Comparison of ENCODE assay signal across 8 mouse cellular contexts in the genomic region with DNA sequence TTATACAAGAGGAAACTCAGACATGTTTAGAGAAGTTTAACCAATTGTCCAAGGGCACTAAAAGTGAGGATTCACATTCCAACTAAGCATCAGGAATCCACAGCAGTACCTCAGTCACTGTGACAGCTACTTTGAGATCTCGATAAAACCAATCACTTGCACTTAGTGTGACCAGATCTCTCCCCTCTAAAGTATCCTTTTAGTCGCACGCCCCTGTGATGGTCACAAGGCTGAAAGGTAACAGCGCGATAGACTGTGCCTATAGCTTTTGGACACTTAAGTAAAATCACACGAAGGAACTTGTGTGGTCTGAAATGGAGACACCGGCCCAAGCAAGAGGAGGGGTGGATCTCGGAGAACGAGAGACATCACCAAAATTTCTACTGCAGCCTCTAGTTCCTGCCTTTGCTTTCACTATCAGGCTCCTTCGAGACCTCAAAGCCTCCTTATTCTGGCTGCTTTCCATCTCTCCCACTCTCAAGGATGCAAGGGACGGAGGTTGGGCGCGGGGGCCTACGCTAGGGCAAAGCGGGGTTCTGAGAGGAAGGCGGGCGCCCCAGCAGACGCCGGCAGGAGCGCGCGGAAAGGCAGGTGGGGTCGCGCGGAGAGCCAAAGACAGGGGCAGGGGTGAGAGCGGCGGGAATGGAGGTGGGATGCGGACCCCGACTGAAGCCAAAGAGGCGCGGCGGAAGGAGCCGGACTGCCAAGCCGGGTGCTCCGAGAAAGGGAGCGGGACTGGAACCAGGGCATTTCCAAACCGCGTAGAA. TPM values are rescaled to one million over a fixed set of nuclear protein-coding genes. Genes with fewer than 3 reads are reported as not detected.
DNase-seq lines count a peak whose midpoint lies in the region; ATAC-seq and TF ChIP-seq lines count a peak whose summit lies in the region.

Gene Samd15, plus strand, starts transcription at position 518 of the 767 bp plus-strand sequence.

- DNase-seq in adrenal gland, postnatal 36 days, result peak; percentile 45 to 69
- peak; percentile 3 for DNase-seq in heart, postnatal 25 days (ENCODE audit: low spot score)
- DNase-seq in kidney, postnatal 36 days, result peak; percentile 32 to 50
- peak; percentile 71 for DNase-seq in lung, embryonic 14.5 days
- DNase-seq in thymus, postnatal 4 days, result peak; percentile 81

- under 1% methylated on average over 38 of the region's 38 CpGs for WGBS in forebrain, embryonic 12.5 days
- WGBS in lung, embryonic 14.5 days, result under 1% methylated on average over 38 of the region's 38 CpGs

- no peak within 1 kb of the TSS for H3K27ac ChIP-seq in ES-Bruce4 (ENCODE audit: insufficient read depth, low read length)
- H3K27ac ChIP-seq in forebrain, embryonic 12.5 days, result peak within 1 kb of the TSS; percentile 94
- H3K27ac ChIP-seq in lung, embryonic 14.5 days (ENCODE audit: low read depth), result peak within 1 kb of the TSS; percentile 76

- TF ChIP-seq CTCF in ES-Bruce4 (IDR thresholded peaks at IDR 0.05; ENCODE audit: low read depth, low read length), result no peak
- no peak for TF ChIP-seq CTCF in lung, embryonic 14.5 days (IDR thresholded peaks at IDR 0.05; ENCODE audit: low read depth)

- H3K9me3 ChIP-seq in ES-Bruce4 (replicated peaks; ENCODE audit: control insufficient read depth, insufficient read depth, low read length, poor library complexity, severe bottlenecking), result no peaks in the 10 kb centered on the region
- no peaks in the 10 kb centered on the region for H3K9me3 ChIP-seq in forebrain, embryonic 12.5 days
- H3K9me3 ChIP-seq in lung, embryonic 14.5 days (ENCODE audit: low read depth, low read length), result no peaks in the 10 kb centered on the region

- no peak for TF ChIP-seq EP300 in ES-Bruce4 (IDR thresholded peaks at IDR 0.05; ENCODE audit: insufficient read depth, low read depth, low read length)

- ATAC-seq in forebrain, embryonic 12.5 days (ENCODE audit: low FRiP score), result peak; percentile 66
- peak; percentile 67 for ATAC-seq in lung, embryonic 14.5 days (ENCODE audit: insufficient read depth)
- ATAC-seq in neutrophil, adult 5-6 weeks (ENCODE audit: extremely low read depth, insufficient number of reproducible peaks, low FRiP score, poor library complexity, severe bottlenecking), result 0 out of 2 replicates have a peak, but pooled peaks have one; percentile 13

- no peaks in the 10 kb centered on the region for H3K27me3 ChIP-seq in ES-Bruce4 (ENCODE audit: control insufficient read depth, insufficient read depth, low read length, poor library complexity, severe bottlenecking)
- no peaks in the 10 kb centered on the region for H3K27me3 ChIP-seq in forebrain, embryonic 12.5 days
- no peaks in the 10 kb centered on the region for H3K27me3 ChIP-seq in lung, embryonic 14.5 days (ENCODE audit: insufficient read depth, low read length)

- H3K4me3 ChIP-seq in ES-Bruce4 (ENCODE audit: low read depth, low read length), result peak within 1 kb of the TSS; percentile 92
- H3K4me3 ChIP-seq in forebrain, embryonic 12.5 days (replicated peaks), result peak within 1 kb of the TSS; percentile 92
- H3K4me3 ChIP-seq in lung, embryonic 14.5 days (ENCODE audit: low read depth, low read length), result peak within 1 kb of the TSS; percentile 85

- intact Hi-C loops in heart, postnatal 25 days (cut with DNase I), result no loop called here

- H3K9ac ChIP-seq in ES-Bruce4 (ENCODE audit: low read depth, poor library complexity, severe bottlenecking), result peak within 1 kb of the TSS; percentile 95
- H3K9ac ChIP-seq in forebrain, embryonic 12.5 days, result peak within 1 kb of the TSS; percentile 90
- H3K9ac ChIP-seq in lung, embryonic 14.5 days, result peak within 1 kb of the TSS; percentile 87

- no peak for TF ChIP-seq POLR2A in ES-Bruce4 (IDR thresholded peaks at IDR 0.05; ENCODE audit: insufficient read depth, low read length)

- H3K4me2 ChIP-seq in forebrain, embryonic 12.5 days, result peak within 1 kb of the TSS; percentile 85
- peak within 1 kb of the TSS; percentile 87 for H3K4me2 ChIP-seq in lung, embryonic 14.5 days

- peaks cover 3% of the 10 kb centered on the region for H3K4me1 ChIP-seq in ES-Bruce4 (ENCODE audit: control insufficient read depth, insufficient read depth, low read length)
- H3K4me1 ChIP-seq in forebrain, embryonic 12.5 days, result peaks cover 13% of the 10 kb centered on the region
- H3K4me1 ChIP-seq in lung, embryonic 14.5 days (ENCODE audit: insufficient read depth), result no peaks in the 10 kb centered on the region

- no peaks in the 10 kb centered on the region for H3K36me3 ChIP-seq in ES-Bruce4 (ENCODE audit: control insufficient read depth, insufficient read depth, low read length, poor library complexity, severe bottlenecking)
- H3K36me3 ChIP-seq in forebrain, embryonic 12.5 days (replicated peaks), result no peaks in the 10 kb centered on the region
- no peaks in the 10 kb centered on the region for H3K36me3 ChIP-seq in lung, embryonic 14.5 days (ENCODE audit: insufficient read depth)

RNA-seq across cellular contexts. Expression of gene Samd15, which starts in this region (rescaled TPM):
- 0.44 TPM in 1 of 2 replicates, not detected in the other for polyA plus RNA-seq in ES-Bruce4 (2011; ENCODE audit: insufficient read depth, insufficient read length, low read depth, missing spikeins)
- 1 to 10 TPM; 1.6 to 2.0 TPM for total RNA-seq in adrenal gland, postnatal 36 days (2021)
- polyA plus RNA-seq in forebrain, embryonic 12.5 days (2016; fragmentation: Nextera tagmentation; extraction: Ambion mirVana), result 1.4 and 1.7 TPM in 2 replicates
- under 1 TPM; 0.21 to 0.34 TPM for total RNA-seq in heart, postnatal 25 days (2021)
- 1.1 and 1.8 TPM in 2 replicates for polyA plus RNA-seq in lung, embryonic 14.5 days (2014; fragmentation: Nextera tagmentation; extraction: Ambion mirVana)
- total RNA-seq in neutrophil, adult 5-6 weeks (2017), result 2.0 and 3.5 TPM in 2 replicates

Comparison
In these comparisons a context has a peak if more than half of its experiments do, and no peak if none do; other contexts are left out.
1. Peak in DNase-seq in heart, postnatal 25 days; RNA of the gene not detected or under 1 TPM.
2. DNase-seq: peak in every context shown above with its lines; median percentile 81 in thymus, postnatal 4 days; 71 in lung, embryonic 14.5 days; 57 in adrenal gland, postnatal 36 days; 41 in kidney, postnatal 36 days; 3 in heart, postnatal 25 days.
3. ATAC-seq: peak in every context shown above with its lines; median percentile 67 in lung, embryonic 14.5 days; 66 in forebrain, embryonic 12.5 days; 13 in neutrophil, adult 5-6 weeks.